Mouse (Mus musculus): ENCODE data around the gene Lgi4. TPM values are rescaled to one million over a fixed set of nuclear protein-coding genes. Genes with fewer than 3 reads are reported as not detected.

Lgi4 gene
- total RNA-seq, 2 experiments from 2014 or later: 21.8 to 23.3 TPM

DNA sequence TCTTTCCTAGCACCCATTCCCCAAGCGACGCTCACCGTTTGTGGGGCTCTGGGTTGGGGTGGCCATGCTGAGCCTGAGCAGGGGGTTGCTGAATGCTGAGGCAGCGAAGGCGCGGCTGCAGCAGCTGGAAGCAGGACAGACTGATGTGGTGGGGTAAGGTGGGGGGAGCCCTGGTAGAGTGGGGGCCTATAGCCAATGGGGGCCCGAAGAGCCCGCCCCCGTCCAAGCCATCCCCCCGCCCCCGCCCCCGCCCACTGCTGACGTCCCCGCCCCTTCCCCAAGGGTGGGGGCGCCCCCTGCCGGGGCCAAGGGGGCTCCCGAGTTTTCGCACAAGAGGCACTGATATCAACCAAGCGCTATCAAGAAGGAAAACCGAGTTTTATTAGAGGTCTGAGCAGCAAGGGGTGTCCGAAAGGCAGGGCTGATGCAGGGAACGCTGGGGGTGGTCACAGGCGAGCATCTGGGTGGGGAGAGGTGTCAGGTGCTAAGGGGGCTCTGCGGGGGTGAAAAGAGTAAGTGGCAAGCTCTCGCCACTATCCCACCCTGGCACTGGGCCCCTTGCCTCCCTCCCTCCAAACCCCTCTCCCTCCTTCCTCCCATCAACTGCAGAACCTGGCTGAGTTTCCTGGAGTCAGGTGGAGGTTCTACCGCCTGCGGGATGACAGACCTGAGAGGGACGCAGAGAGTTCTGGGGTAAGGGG is 7.7 kb upstream of the Lgi4 start, which contains the start of gene Fxyd7:
Gene Fxyd7, minus strand, starts transcription at position 147 of the 701 bp plus-strand sequence.
- DNase-seq (ENCODE audit: low spot score in 2 of 2): peak in 1 of 2 experiments; percentile 25

DNA sequence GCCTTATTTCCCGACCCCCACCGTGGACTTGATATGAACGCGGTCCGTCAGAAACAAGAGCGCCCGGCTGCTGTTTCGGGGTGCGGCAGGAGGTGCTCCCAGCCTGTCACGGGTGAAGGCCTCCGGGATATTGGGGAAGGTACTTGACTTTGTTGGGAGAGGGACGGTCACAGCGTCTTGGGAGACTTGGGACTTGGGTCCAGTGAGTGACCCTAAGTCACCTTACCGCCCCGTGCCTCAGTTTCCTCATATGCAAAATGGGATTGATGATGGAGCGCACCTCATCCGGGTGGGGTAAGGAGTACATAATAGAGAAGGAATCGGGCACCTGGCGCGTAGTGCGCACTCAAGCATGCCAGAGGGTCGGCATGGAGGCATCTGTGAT is 6.9 kb upstream of the Lgi4 start:
- DNase-seq (ENCODE audit: low spot score in 2 of 2): no peak

DNA sequence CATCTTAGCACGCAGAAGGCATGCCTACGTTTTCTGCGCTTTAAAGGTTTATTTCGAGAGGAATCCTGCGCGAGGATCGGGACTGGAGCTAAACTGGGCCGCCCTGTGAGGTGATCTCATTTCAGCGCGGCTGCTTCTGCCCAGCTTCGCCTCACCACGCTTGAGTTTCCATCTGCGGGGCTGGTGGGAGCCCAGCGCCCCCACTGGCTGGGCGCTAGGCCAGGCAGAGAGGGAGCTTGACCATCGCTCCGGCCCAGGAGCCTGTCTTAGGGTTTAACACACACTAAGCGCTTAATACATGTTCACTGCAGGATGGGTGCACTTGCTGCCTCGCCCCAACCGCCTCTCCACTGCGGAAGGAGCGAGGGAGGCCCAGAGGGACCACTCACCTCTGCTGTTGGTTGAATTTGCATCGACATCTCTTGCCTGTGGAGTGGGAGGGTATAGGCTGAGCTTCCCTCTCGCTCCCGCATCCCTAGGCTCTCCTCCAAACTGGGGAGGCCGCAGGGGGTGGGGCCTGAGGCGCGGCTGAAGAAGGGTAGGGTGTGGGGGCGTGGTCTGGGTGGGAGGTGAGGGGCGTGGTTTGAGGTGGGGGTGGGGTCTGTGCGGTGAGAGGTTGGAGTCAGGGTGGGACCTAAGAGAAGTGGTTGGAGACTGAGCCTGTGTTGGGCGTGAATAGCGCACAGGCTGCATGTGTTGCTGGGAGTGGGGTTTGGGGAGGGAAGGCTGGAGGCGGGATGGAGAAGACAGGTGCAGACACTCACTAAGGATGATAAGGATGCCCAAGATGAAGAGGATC is 6.3 kb upstream of the Lgi4 start:
- peak; percentile 69 to 73 for DNase-seq (ENCODE audit: low spot score in 2 of 2)

DNA sequence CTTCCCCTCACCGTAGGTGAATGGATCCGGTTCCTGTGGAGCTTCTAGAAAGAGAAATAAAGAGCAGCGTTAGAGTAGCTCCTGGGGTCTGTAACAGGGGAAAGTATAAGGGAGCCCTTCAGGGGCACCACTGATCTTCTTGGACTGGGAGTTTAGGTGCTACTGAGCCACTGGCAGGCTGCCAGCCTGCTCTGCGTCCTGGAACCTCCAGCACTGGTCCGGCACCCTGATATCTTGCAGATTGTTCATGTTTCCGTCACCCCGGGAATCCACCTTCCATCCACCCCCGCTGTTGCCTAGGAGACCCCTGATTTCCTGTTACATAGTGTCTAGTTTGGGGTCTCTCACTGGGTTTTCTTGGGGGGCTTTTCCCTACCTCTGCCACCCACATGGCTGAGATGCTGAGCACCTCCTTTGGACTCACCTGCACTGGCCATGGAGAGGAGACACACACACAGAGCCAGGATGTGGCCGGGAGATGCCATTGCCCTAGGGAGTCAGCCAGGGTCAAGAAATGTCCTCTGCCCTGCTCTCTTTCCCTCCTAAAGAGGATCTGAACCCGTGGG is 5.2 kb upstream of the Lgi4 start:
- peak in 1 of 2 experiments; percentile 34 for DNase-seq (ENCODE audit: low spot score in 2 of 2)

DNA sequence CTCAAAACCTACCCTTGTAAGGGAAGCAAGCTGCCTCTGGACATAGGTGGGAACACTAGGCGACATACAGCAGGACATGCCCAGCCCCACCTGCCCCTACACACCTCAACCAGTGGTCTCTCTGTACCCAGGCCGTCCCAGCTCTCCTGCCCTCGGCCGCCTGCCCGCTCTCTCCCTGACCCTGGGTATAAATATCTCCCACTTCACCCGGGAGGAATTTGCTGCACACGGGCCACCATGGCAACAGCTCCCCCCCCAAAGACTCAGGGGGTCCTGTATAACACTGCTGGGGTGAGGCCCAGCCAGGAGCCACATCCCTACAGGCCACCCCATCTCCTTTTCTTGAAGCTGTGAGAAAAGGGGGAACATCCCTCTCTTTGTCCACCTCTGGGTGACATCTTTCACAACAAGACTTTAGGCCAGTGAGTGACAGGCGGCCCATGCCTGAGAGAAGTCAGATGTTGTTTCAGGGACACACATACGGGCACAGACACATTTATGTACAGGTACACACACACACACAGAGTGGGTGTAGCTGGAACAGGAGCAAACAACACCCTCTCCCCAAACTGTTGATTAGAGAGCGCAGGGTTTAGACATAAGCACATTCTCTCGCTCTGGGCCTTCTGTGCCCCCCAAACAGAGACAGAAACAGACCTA is 4.4 kb upstream of the Lgi4 start:
- no peak for DNase-seq (ENCODE audit: low spot score in 2 of 2)

DNA sequence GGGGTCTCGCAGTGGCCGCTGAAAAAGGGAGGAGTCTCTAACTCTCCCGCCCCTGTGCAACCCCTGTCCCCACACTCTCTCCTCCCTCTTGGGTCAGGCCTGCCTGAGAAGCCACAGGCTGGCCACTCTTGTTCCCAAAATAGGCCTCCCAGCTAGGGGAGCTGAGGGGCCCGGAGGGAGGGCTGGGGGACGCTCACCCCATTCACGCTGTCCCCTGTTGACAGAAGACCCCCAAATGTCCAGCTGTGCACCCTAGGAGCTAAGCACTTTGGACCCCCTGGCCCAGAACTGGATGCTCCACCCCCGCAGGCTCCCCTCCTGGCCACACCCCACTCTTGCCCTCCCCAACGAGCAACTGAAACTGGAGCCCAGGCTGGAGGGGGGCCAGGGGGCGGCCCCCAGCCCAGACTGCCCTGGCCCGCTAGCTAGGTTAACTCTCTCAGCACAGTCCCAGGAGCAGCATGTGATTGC is 3.8 kb upstream of the Lgi4 start:
- peak; percentile 47 to 58 for DNase-seq (ENCODE audit: low spot score in 2 of 2)

DNA sequence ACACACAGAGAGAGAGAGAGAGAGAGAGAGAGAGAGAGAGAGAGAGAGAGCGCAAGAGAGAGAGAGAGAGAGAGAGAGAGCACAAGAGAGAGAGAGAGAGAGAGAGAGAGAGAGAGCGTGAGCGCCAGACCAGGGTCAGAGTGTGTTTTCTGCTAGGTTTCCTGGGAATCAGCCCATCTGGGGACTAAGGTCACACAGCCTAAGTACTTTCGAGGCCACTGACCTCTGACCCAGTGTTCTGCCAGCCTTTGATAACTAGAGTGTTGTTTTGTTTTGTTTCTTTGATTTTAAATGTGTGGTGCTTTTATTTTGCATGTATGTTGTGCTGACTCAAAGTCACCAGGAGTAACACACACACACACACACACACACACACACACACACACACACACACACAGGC is 3.3 kb upstream of the Lgi4 start:
- no peak for DNase-seq (ENCODE audit: low spot score in 2 of 2)

DNA sequence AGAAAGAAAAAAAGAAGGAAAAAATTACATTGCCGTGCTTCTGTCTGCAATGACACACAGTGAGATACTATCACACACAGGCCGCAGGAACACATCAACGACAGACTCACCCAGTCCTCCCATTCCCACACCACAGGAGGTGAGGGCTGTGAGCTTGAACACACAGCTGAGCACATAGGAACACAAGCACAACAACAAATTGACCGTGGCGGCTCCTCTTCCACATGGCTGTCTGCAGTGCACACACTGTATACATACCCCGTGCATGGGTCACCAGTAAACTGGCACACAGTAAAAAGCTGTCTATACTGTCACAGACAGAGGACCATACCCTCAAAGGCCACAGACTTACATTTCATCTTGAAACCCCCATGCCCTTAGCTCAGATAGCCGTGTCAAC is 2.7 kb upstream of the Lgi4 start:
- DNase-seq (ENCODE audit: low spot score in 2 of 2): no peak

DNA sequence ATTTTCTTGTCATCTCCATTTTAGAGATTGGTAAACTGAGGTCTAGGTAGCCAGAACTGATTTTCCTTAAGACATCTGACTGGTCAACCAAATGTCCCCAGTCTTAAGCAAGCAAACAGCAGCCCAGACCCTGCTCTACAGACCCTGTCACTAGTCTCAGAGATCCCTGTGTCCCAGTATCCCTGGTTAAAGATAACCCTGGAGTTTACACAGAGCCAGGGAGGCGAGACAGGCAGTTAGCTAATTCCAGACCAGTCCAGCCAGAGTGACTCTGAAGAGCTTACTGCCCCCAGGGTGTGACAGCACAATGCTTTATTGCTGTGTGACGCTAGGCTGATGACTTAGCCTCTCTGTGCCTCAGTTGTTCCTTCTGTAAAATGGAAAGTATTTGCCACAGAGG is 2.1 kb upstream of the Lgi4 start, which contains the start of gene Fxyd1:
Gene Fxyd1, minus strand, starts transcription at position 129 of the 400 bp plus-strand sequence.
- DNase-seq (ENCODE audit: low spot score in 2 of 2): no peak

DNA sequence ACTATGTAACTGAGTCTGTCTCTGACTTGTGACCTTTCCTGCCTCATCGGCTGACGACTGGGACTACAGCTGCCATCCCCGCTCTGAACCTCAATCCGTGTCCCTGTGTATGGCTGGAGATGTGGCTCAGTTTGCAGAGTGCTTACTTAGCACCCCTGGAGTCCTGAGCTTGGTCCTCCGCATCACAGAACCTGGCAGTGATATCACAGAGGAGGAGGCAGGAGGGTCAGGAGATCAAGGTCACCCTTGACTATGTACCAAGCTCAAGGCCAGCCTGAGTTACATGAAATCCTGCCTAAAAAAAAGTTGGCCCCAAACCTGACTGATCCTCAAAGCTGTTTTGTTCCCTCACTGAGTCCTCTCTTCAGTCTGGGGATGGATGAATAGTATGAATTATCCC is 1.4 kb upstream of the Lgi4 start:
- no peak for DNase-seq (ENCODE audit: low spot score in 2 of 2)

DNA sequence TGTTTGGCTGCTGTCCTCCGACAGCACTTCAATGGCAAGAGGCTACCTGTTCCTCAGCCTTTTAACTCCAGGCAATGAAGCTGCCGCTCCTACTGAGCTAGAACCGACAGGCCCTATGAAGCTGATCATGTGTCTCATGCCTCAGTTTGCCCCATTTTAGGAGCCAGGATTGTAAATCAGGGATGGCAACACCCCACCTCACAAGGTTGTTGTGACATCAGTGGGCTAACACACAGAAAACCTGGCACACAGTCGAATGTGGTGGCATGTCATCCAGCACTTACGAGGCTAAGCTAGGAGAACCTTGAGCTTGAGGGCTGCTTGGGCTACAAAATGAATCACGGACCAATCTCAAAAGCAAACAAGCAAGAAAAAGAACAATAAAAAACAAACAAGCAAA is 931 bp upstream of the Lgi4 start:
- no peak for DNase-seq (ENCODE audit: low spot score in 2 of 2)

DNA sequence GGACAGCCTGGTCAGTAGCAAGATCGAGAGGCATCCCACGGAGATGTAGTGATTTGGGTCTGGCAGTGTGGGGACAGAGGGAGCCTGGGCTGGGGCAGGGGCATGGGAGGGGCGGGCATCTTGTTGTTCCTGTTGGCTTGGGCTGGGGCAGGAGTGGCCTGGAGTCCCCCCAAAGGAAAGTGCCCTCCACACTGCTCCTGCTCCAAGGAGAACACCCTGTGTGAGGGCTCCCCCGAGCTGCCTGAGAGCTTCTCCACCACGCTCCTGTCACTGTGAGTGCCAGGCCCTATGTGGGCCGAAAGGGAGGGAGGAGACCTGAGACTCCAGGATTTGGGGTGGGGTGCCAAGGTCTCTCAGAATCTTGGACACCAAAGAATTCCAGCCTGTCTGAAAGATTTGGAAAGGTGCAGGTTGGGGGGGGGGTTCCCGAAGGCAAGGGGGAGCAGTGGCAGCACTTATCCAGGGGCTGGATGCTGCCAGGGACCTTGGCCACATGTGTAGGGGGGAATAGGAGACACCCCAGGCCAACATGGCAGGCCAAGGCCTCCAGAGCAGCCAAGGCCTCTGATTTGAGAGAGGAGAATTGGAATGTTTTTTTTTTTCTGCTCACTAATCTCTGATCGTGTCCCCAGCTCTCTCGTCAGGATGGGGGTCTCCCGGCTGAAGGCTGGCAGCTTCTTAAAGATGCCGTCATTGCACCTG is 928 bp downstream of the Lgi4 start:
- DNase-seq (ENCODE audit: low spot score in 2 of 2): no peak

DNA sequence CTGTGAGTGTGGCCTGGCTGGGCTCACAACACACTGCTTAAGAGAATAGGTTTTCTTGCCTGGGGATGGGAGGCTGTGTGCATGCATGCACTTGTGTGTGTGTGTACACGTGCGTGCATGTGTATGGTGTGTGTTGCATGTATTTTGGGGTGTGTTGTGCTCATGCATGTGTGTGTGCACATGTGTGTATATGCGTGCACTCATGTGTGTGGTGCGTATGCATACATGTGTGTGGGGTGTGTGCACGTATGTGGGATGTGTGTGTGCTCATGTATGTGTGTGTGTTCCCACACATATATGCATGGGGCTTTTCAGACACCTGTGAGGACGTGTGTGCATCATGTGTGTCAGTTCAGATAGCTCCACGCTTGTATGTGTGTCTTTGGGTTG is 1.5 kb downstream of the Lgi4 start:
- no peak for DNase-seq (ENCODE audit: low spot score in 2 of 2)

DNA sequence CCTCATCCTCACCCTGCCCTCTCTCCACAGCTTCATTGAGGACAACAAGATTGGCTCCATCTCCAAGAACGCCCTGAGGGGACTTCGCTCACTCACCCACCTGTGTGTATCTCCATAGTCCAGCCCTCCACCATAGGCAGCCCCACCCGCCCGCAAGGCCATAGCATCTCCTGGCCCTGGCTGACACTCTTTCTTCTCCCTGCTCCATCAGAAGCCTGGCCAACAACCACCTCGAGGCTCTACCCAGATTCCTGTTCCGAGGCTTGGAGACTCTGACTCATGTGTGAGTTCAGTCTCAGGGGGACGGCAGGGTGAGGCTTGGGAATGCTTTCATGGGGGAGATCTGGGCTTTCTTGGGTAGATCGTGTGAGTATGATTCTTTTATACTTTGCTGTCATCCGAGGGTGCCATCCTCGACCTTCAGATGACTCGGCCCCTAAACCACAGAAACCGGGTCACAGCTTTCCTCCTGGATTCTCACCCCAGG is 4.0 kb downstream of the Lgi4 start:
- DNase-seq (ENCODE audit: low spot score in 2 of 2): no peak

DNA sequence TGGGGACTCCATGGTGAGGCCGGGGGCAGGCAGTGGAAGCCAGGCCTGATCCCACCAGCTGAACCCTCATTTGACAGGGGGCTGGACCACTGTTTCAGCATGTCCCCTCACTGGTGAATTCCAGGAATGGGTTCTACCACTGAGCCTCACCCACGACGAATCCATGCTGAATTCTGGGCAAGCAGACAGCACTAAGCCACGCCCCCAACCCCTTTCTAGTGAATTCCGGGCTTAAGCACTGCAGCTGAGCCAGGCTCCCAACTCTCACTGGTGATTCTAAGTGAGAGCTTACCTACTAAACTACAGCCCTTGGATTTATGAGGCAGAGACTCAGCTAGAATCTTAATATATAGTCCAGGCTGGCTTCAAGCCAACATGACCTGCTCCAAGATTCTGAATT is 8.7 kb downstream of the Lgi4 start:
- peak in 1 of 2 experiments; percentile 40 for DNase-seq (ENCODE audit: low spot score in 2 of 2)

DNA sequence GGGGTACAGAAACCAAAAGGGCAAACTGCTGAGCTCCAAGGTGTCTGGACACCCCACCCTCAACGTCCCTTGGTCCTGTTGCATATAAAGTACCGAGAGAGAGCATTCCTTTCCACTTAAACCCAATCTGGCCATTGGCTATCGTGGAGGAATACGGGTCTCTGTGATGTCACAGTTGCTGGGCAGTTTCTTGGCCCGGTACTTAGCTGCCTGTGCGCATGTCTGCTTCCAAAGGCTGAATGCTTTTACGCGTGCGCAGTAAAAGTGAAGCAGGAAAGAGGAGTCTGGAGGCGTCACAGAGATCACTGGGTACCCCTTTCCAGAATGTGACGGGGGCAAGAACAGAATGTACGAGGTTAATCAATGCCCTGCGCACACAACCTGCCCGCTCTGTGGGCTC is 10.3 kb downstream of the Lgi4 start:
- no peak for DNase-seq (ENCODE audit: low spot score in 2 of 2)

DNA sequence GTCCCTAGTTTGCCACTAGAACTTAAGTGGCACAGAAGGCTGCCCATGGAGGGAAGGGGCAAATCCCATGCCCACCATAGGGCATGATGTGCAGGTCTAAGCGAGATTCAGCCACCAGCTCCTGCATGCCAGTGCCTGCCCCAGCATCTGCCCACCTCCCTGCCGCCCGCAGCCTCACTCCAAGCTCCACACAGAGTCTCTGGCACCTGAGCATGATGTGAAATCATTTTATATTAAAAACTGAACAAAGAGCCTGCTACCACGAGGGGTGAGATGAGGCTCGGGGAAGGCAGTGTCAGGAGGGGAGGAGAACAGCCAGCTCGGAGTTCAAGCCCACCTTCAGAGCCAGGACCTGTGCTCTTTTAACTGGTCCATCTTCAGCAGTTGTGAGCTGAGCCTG is 11.2 kb downstream of the Lgi4 start:
- DNase-seq (ENCODE audit: low spot score in 2 of 2): no peak

DNA sequence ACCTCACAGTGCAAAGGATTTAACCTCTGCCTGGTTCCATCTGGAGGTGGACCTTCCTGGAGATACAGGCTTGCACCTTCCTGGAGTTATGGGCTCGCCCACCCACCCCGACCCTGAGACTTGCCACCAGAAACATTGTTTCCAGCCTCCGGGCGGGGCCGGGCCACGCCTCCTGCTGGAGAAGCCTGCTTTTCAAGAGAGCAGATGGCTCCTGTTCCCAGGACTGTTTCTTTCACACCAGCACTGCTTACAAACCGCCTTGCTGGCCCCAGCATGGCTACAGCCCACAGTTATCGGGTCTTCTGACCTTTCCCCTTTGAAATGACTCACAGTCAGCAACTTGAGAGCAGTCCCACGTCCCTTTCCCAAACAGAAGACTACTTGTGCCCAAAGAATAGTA is 13.2 kb downstream of the Lgi4 start:
- no peak for DNase-seq (ENCODE audit: low spot score in 2 of 2)

DNA sequence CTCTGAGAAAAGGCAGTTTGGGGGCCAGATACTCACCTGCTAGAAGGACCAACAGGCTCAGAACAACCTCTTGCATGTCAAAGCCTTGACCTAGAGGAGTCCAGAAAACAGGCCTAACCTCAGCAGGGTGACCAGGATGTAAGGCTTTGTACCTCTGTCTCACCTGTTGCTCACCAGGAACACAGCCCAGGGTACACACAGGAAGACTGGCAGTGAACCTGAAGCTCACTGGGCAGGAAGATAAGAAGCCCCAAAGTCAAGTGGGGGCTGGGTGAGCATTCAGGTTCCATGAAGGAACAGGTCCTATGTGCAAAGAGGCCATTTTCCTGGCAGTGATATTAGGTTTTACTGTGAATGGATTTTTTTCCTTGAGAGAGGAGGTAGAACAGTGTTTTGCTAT is 14.4 kb downstream of the Lgi4 start:
- DNase-seq (ENCODE audit: low spot score in 2 of 2): no peak

DNA sequence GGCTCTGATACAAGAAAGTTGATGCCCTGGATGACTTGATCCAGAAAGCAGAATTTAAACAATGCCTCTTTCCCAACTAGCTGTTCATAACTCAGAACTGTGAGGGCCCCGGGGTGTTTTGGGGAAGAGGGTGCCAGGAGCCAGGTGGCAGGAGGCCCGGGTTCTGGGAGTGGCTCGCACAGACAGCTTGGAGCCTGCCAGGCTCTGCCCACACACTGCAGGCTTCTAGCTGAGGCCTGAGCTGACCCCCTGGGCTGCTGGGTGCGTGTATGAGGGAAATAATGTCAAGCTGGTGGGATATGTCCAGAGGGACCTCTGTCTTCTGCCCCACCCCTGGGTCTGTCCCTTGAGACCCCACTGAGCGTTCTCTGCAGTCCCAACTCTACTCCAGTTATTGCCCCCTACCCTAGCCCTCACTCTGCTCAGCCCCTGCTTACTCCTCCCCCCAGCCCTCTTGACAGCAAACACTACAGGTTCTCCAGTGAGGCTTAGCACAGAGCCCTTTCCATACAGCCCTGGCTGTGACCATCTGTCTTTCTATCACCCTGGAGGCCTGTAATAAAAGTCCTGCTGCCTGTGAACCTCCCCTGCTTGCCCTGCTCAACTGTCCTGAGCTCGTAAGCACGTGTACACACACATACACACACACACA is 15.0 kb downstream of the Lgi4 start:
- peak in 1 of 2 experiments; percentile 31 for DNase-seq (ENCODE audit: low spot score in 2 of 2)
